Mouse (Mus musculus) embryonic fibroblast, embryonic 13.5 days (primary cell): ENCODE measurements around the gene Tcta.
"Not testable (repeated sequence)": the region's sequence is repeated elsewhere in the genome, so short reads cannot be mapped to it uniquely, and the experiment has no call there.

Experiments
- CTCF ChIP-seq: IDR thresholded peaks from 2 replicates; pipeline ENCODE4 v1.5.1; 2011; ENCODE audit warnings: mild to moderate bottlenecking, control low read depth, low read length, moderate library complexity, borderline replicate concordance; ENCODE audit not compliant: insufficient read depth
- POLR2A ChIP-seq: IDR thresholded peaks from 2 replicates; pipeline ENCODE4 v1.6.1; 2011; ENCODE audit warnings: low read depth, mild to moderate bottlenecking, control low read depth, low read length, moderate library complexity

DNA sequence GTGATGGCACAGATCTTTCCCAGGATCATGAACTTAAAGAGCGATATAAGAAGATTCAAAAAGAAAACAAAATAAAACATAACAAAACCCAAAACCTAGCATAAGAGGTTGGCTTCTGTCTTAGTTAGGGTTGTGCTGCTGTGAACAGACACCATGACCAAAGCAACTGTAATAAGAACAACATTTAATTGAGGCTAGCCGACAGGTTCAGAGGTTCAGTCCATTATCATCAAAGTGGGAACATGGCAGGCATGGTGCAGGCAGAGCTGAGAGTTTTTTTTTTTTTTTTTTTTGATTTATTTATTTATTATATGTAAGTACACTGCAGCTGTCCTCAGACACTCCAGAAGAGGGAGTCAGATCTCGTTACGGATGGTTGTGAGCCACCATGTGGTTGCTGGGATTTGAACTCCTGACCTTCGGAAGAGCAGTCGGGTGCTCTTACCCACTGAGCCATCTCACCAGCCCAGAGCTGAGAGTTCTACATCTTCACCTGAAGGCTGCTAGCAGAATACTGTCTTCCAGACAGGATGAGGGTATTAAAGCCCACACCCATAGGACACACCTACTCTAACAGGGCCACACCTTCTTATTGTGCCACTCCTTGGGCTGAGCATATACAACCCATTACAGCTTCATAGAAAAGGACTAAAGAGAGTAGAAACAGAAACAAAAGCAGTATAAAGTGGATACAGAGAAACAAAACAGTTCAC is 18.3 kb downstream of the Tcta start:
- TF ChIP-seq CTCF, POLR2A: not testable (repeated sequence)
